28 mouse cellular contexts compared by ENCODE assay signal in the genomic region with DNA sequence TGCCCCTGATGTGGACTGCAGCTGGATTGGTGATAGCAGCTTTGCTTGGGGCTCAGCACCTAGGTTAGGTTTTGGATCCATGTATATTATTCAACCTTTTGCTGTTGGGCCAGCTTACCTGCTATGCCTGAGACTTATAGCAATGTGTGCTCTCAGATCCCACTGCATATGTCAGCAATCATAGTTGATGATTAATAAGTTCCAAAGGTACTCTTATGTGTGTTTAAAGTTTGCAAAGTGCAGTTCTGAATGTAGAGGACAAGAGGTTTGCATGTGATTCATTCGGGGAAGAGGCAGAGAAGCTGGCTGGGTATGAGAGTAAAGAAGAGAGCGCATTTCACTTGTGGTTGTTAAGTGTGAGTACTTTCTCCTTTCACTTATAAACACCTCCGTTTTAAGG. TPM values are rescaled to one million over a fixed set of nuclear protein-coding genes. Genes with fewer than 3 reads are reported as not detected.
"Had no signal": no experiment of that assay in that cellular context is flagged by ENCODE, and none has a peak within 500 bp of the region (broad histone marks: within the 10 kb centered on the region; RNA-seq: fewer than 3 reads in every experiment).

No protein-coding gene starts in this region.

- H3K9me3 ChIP-seq: embryonic facial prominence, embryonic 10.5 days; embryonic facial prominence, embryonic 12.5 days; embryonic facial prominence, embryonic 13.5 days; embryonic facial prominence, embryonic 15.5 days; forebrain, embryonic 10.5 days; forebrain, embryonic 12.5 days; forebrain, embryonic 13.5 days; forebrain, embryonic 15.5 days had no signal

- H3K27me3 ChIP-seq: embryonic facial prominence, embryonic 12.5 days; embryonic facial prominence, embryonic 13.5 days; embryonic facial prominence, embryonic 15.5 days had no signal

- DNase-seq: cerebellum, adult 8-10 months; cerebellum, adult 9-10 months; cerebellum, adult 9-11 months; cerebellum, postnatal 14 days; cerebellum, postnatal 25 days; cerebellum, postnatal 36 days; embryo, embryonic 11 days; forebrain, postnatal 0 days; gastrocnemius, adult 2 months; gastrocnemius, postnatal 10 days; gastrocnemius, postnatal 14 days; gastrocnemius, postnatal 25 days; gastrocnemius, postnatal 36 days; heart, adult 18-20 months; heart, adult 2 months had no signal

- H3K9ac ChIP-seq: embryonic facial prominence, embryonic 12.5 days; embryonic facial prominence, embryonic 13.5 days; embryonic facial prominence, embryonic 15.5 days; forebrain, embryonic 12.5 days; forebrain, embryonic 13.5 days; forebrain, embryonic 15.5 days; forebrain, postnatal 0 days had no signal

- H3K4me3 ChIP-seq: embryonic facial prominence, embryonic 10.5 days; embryonic facial prominence, embryonic 12.5 days; embryonic facial prominence, embryonic 13.5 days; embryonic facial prominence, embryonic 15.5 days; erythroblast, embryonic 14.5 days; forebrain, embryonic 10.5 days; forebrain, embryonic 12.5 days; forebrain, embryonic 13.5 days; forebrain, embryonic 15.5 days; gastrocnemius, adult 2 months; heart, adult 2 months had no signal

- H3K4me1 ChIP-seq: embryonic facial prominence, embryonic 10.5 days; embryonic facial prominence, embryonic 12.5 days; embryonic facial prominence, embryonic 15.5 days had no signal

- H3K4me2 ChIP-seq: embryonic facial prominence, embryonic 12.5 days; embryonic facial prominence, embryonic 13.5 days; embryonic facial prominence, embryonic 15.5 days; forebrain, embryonic 12.5 days; forebrain, embryonic 13.5 days; forebrain, embryonic 15.5 days had no signal

- H3K36me3 ChIP-seq: embryonic facial prominence, embryonic 10.5 days; embryonic facial prominence, embryonic 12.5 days; embryonic facial prominence, embryonic 13.5 days; embryonic facial prominence, embryonic 15.5 days; forebrain, embryonic 10.5 days; forebrain, embryonic 12.5 days; forebrain, embryonic 15.5 days had no signal

- H3K27ac ChIP-seq: embryonic facial prominence, embryonic 10.5 days; embryonic facial prominence, embryonic 12.5 days; embryonic facial prominence, embryonic 13.5 days; embryonic facial prominence, embryonic 15.5 days; forebrain, embryonic 10.5 days; forebrain, embryonic 12.5 days; forebrain, embryonic 13.5 days; forebrain, embryonic 15.5 days; gastrocnemius, adult 2 months; heart, adult 2 months had no signal

- ATAC-seq: forebrain, embryonic 13.5 days; forebrain, embryonic 14.5 days; forebrain, embryonic 15.5 days; forebrain, embryonic 16.5 days; forebrain, postnatal 0 days had no signal

RNA-seq across cellular contexts. Expression of gene Sh3gl2, which starts 43.7 kb away (rescaled TPM):
- total RNA-seq: common myeloid progenitor, adult 5-6 weeks; granulocyte monocyte progenitor cell, adult 5-6 weeks had no signal
- polyA plus RNA-seq: erythroblast, embryonic 14.5 days had no signal
